Mouse (Mus musculus) adrenal gland, postnatal 36 days (tissue): ENCODE results near the gene Dynll1. TPM values are rescaled to one million over a fixed set of nuclear protein-coding genes. Genes with fewer than 3 reads are reported as not detected.

Experiments
- DNase-seq, 2 experiments: peaks; one replicate each; pipeline ENCODE4 v3.0.0; 2021; ENCODE audit warnings: mixed read lengths in 1 of 2
- total RNA-seq, 2 experiments: library from RNA; stranded (reverse); gene quantifications; 2 replicates each; pipeline ENCODE4 v1.2.3; 2021

The Dynll1 gene
- total RNA-seq, 2 experiments from 2014 or later: 211 to 322 TPM

GRCm38 (mm10) chr5:115267469-115268045 is 33.2 kb downstream of the Dynll1 start:
- DNase-seq: peak; percentile 29 to 57

DNA sequence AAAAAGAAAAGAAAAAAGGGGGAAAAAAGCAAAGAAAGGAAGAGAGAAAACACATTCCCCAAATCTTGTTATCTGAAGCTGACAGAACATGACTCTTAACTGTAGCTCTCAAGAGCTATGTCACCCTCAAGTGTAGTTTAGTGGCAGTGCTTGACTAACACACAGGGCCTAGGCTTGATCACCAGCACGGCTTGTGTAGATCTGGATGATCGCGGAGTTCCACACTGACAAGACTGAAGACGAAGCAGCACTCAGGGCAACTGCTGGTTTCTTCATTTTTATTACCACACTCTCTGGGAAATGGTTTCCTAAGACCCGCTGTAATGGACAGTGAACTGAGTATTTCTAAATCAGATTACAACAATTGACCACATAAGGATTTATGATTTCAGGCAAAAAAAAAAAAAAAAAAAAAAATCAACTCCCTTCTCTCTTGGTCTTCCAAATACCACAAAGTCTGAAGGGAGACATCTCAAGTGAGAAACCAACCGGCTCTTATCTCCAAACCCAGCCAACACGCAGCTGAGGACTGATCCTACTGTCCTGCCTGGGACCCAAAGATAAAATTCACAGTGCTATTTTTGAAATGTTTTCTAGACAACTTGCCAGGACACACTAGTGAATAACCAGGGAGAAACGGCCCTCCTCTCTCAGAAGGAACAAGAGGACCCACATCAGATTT is 33.9 kb downstream of the Dynll1 start:
- no peak for DNase-seq

DNA sequence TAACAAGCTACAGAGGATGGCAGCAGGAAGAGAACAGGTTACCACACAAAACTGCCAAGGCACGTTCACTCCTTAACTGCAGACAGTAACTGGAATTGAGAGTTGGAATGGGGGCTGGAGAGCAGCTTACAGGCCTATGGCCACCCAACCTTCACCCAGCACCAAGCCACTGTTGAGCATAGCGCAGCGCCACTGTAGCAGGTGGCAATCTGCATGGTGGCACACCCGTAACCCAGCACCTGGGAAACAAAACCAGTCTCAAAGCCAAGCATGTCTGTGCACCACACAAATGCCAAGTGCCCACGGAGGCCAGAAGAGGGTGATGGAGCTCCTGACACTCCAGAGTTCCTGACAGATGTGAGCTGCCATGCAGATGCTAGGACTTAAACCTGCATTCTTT is 34.5 kb downstream of the Dynll1 start:
- DNase-seq: no peak

DNA sequence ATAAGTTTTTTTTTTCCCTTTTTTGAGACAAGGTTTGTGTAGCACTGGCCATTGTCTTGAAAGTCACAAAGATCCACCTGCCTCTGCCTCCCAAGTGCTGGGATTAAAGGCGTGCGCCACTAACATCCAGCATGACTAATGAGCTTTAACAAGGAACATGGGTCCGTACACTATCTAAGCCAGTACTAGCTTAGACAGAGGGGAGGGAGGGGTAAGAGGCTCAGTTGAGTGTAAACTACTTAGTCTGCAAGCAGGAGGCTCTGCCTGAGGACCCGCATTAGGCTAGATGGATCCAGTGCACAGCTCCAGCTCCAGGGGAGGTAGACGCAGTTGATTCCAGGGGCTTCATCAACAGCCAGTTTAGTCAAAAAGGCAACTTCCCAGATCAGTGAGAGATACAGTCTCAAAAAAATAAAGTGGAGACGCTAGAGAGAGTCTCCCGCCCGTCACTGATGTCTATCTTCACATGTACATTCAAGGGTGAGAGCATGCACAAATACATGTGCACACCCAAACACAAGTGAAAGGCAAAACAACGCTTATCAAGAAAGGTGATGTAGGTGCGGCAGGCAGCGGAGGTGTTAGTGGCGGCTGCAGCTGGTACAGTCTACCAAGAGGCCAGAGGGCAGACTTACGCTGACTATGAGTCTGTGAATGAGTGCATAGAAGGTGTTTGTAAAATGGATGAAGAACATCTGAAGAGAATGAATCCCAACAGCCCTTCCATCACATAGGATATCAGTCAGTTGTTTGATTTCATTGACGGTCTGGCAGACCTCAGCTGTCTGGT is 38.1 kb downstream of the Dynll1 start:
- no peak for DNase-seq

- no peak for DNase-seq
Measured at GRCm38 (mm10) chr5:115261880-115262279, 38.9 kb downstream of the Dynll1 start.

- no peak for DNase-seq
Measured at GRCm38 (mm10) chr5:115261141-115261540, 39.7 kb downstream of the Dynll1 start.

GRCm38 (mm10) chr5:115260356-115260755 is 40.4 kb downstream of the Dynll1 start:
- no peak for DNase-seq

GRCm38 (mm10) chr5:115256909-115257546 is 43.8 kb downstream of the Dynll1 start:
- DNase-seq: no peak

GRCm38 (mm10) chr5:115255472-115255871 is 45.3 kb downstream of the Dynll1 start:
- no peak for DNase-seq

Other genes starting within 250 kb of the Dynll1 start
- gene Gm10401, start 202.7 kb downstream of the Dynll1 start, total RNA-seq: not detected
- 100 to 1,000 TPM; 156 to 220 TPM for gene Acads, start 181.7 kb downstream of the Dynll1 start, total RNA-seq
- 10 to 100 TPM; 38.9 to 45.3 TPM for gene Unc119b, start 166.0 kb downstream of the Dynll1 start, total RNA-seq
- 100 to 1,000 TPM; 184 to 197 TPM for gene Mlec, start 142.8 kb downstream of the Dynll1 start, total RNA-seq
- 10 to 100 TPM; 34.8 to 42.3 TPM for gene Cabp1, start 106.6 kb downstream of the Dynll1 start, total RNA-seq
- 10 to 100 TPM; 76.3 to 85.9 TPM for gene Pop5, start 65.2 kb downstream of the Dynll1 start, total RNA-seq
- 100 to 1,000 TPM; 232 to 275 TPM for gene Rnf10, start 28.1 kb downstream of the Dynll1 start, total RNA-seq
- gene Coq5, start 21.3 kb downstream of the Dynll1 start, total RNA-seq: 10 to 100 TPM; 54.2 to 61.9 TPM
- 10 to 100 TPM; 73.7 to 77.0 TPM for gene Srsf9, start 26.2 kb upstream of the Dynll1 start, total RNA-seq
- gene Gatc, start 40.2 kb upstream of the Dynll1 start, total RNA-seq: 10 to 100 TPM; 17.7 to 21.7 TPM
- 10 to 100 TPM; 32.4 to 47.5 TPM for gene Triap1, start 40.2 kb upstream of the Dynll1 start, total RNA-seq
- gene Cox6a1, start 48.0 kb upstream of the Dynll1 start, total RNA-seq: 1,000 to 10,000 TPM; 1,319 to 1,418 TPM
- gene Msi1, start 128.6 kb upstream of the Dynll1 start, total RNA-seq: 10 to 100 TPM; 15.7 to 18.5 TPM
- not detected for gene Pla2g1b, start 165.3 kb upstream of the Dynll1 start, total RNA-seq
- 10 to 100 TPM; 20.8 to 22.6 TPM for gene Sirt4, start 183.7 kb upstream of the Dynll1 start, total RNA-seq
- gene Pxn, start 205.7 kb upstream of the Dynll1 start, total RNA-seq: 10 to 100 TPM; 33.5 to 54.2 TPM